Mouse (Mus musculus) kidney, postnatal 0 days (tissue): ENCODE measurements around the gene Hoxc6. TPM values are rescaled to one million over a fixed set of nuclear protein-coding genes. Genes with fewer than 3 reads are reported as not detected.

Experiments
- ATAC-seq: fragments of 200-750 bp; cut with Nextera tagmentation; replicated peaks from 2 replicates; pipeline ENCODE4 v1.8.0; 2017; ENCODE audit warnings: low read depth, moderate number of reproducible peaks, moderate TSS enrichment, moderate library complexity; ENCODE audit not compliant: low FRiP score
- DNase-seq: peaks from one replicate; pipeline ENCODE4 v3.0.0-alpha.2; 2016; ENCODE audit warnings: low spot score
- H3K27ac ChIP-seq: fragments of 300-500 bp; sonication (generic); 2 replicates; pipeline ENCODE4 v1.5.1; 2014; ENCODE audit warnings: mild to moderate bottlenecking
- H3K27me3 ChIP-seq: fragments of 300-500 bp; sonication (generic); 2 replicates; pipeline ENCODE4 v1.6.1; 2014; ENCODE audit warnings: low read length, mixed read lengths; ENCODE audit not compliant: insufficient read depth
- H3K36me3 ChIP-seq: fragments of 300-500 bp; sonication (generic); 2 replicates; pipeline ENCODE4 v1.6.1; 2014; ENCODE audit warnings: low read length, mixed read lengths; ENCODE audit not compliant: insufficient read depth
- H3K4me1 ChIP-seq: fragments of 300-500 bp; sonication (generic); replicated peaks from 2 replicates; pipeline ENCODE4 v1.6.1; 2014; ENCODE audit warnings: antibody characterized with exemption, low read length, mixed read lengths; ENCODE audit not compliant: insufficient read depth
- H3K4me2 ChIP-seq: fragments of 300-500 bp; sonication (generic); 2 replicates; pipeline ENCODE4 v1.6.1; 2014; ENCODE audit warnings: mild to moderate bottlenecking, low read length, moderate library complexity, mixed read lengths
- H3K4me3 ChIP-seq: fragments of 300-500 bp; sonication (generic); replicated peaks from 2 replicates; pipeline ENCODE4 v1.5.1; 2014; ENCODE audit warnings: low read depth, low read length
- H3K9ac ChIP-seq: fragments of 300-500 bp; sonication (generic); 2 replicates; pipeline ENCODE4 v1.6.1; 2014; ENCODE audit warnings: low read depth, low read length
- H3K9me3 ChIP-seq: fragments of 300-500 bp; sonication (generic); replicated peaks from 2 replicates; pipeline ENCODE4 v1.6.1; 2016; ENCODE audit warnings: low read length, inconsistent platforms, mixed read lengths
- CTCF ChIP-seq: IDR thresholded peaks from 2 replicates; pipeline ENCODE4 v1.5.1; 2016; ENCODE audit warnings: antibody characterized with exemption, low read depth, mild to moderate bottlenecking, moderate library complexity
- WGBS: fragments of 180-500 bp; shearing (Covaris S2); extraction: QIAGEN DNeasy Blood & Tissue Kit; methylation state at CpG from one replicate; pipeline ENCODE4 v1.1.7; 2014; 5-methylcytosine and 5-hydroxymethylcytosine counted together
- polyA plus RNA-seq: library from polyadenylated mRNA; unstranded; fragments of >200 nt; fragmentation: Nextera tagmentation; extraction: Ambion mirVana; gene quantifications from 2 replicates; pipeline ENCODE4 v1.2.1, GENCODE M21; 2015

Gene Hoxc6
- polyA plus RNA-seq, 1 experiment from 2014 or later, result 9.3 TPM

DNA sequence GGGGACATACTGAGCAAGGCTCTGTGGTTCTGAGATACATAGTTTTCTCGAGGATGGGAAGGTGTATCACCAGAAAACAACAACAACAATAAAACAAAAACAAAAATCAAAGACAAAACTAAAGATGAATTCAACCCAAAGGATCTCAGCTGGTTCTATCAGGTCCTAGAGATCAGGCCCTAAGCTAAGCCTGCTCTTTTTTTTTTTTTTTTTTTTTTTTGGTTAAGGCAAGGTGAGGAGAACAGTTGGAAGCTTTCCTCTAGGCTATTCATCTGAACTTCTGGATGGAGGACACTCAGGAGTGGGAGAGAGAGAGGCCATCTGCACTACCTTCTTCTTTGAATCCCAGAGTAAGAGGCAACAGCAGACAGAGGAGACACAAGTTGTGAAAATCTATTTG is 39.5 kb downstream of the Hoxc6 start:
- WGBS, result 59% methylated on average over 1 of the region's 1 CpGs
- Histone ChIP-seq H3K4me2 (no peak overlapping the region), H3K4me3 (no peak overlapping the region), H3K36me3 (no peaks in the 10 kb centered on the region), H3K27ac (no peak overlapping the region), H3K27me3 (0 out of 2 replicates have a peak, but pooled peaks cover 12% of the 10 kb centered on the region), H3K9ac (no peak overlapping the region), H3K4me1 (peaks cover 43% of the 10 kb centered on the region), H3K9me3 (no peaks in the 10 kb centered on the region)
- ATAC-seq, result no peak
- no peak for DNase-seq
- TF ChIP-seq CTCF, result no peak

DNA sequence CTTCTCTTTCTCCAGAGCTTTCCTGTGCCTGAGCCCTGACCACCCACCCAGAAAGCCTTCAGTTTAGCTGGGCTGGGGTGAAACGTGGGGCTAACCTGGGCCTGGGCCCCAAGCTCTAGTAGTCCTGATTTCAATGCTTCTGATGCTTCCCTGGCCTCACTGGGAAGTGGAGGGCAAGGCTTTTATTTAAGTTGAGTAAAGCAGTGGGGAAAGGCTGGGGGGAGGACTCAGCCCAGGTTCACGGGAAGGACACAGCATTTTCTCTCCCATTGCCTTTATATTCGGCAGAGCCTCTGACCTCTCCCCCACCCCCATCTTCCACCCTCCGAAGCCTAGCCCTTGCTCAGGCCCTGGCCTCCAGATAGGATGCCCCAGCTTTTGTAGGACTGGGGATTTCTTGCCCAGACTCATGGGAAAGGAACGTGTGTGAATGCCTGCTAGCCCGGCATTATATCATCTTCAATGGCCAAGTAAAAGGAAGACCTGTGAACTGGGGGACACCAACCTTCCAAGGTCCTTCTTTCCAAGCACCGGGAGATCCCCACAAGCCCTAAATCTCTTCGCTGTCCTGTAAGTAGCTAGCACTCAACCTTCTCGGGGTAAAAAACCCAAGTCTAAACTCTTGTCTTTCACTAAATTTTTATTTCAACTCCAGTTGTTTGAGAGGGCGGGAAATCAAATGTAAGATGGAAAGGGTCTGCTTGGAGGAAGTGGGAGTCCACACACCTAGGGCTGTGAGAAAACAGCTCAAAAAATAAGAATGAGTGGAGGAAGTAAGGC is 40.8 kb downstream of the Hoxc6 start:
- H3K4me2 ChIP-seq, result no peak overlapping the region
- no peak overlapping the region for H3K4me3 ChIP-seq
- H3K27ac ChIP-seq, result no peak overlapping the region
- H3K36me3 ChIP-seq, result no peaks in the 10 kb centered on the region
- ATAC-seq, result no peak
- no peaks in the 10 kb centered on the region for H3K9me3 ChIP-seq
- no peak for TF ChIP-seq CTCF
- H3K9ac ChIP-seq, result no peak overlapping the region
- WGBS, result 40% methylated on average over 10 of the region's 10 CpGs
- H3K4me1 ChIP-seq, result peaks cover 35% of the 10 kb centered on the region
- H3K27me3 ChIP-seq, result 0 out of 2 replicates have a peak, but pooled peaks cover 9% of the 10 kb centered on the region
- DNase-seq, result no peak

GRCm38 (mm10) chr15:103039609-103040008 is 41.6 kb downstream of the Hoxc6 start:
- Histone ChIP-seq H3K9me3 (no peaks in the 10 kb centered on the region), H3K36me3 (no peaks in the 10 kb centered on the region), H3K9ac (no peak overlapping the region), H3K27me3 (0 out of 2 replicates have a peak, but pooled peaks cover 8% of the 10 kb centered on the region), H3K4me3 (no peak overlapping the region), H3K4me2 (no peak overlapping the region), H3K27ac (no peak overlapping the region), H3K4me1 (peaks cover 28% of the 10 kb centered on the region)
- DNase-seq (no peak), ATAC-seq (no peak)
- 32% methylated on average over 3 of the region's 3 CpGs for WGBS
- TF ChIP-seq CTCF, result no peak

GRCm38 (mm10) chr15:103040601-103041000 is 42.5 kb downstream of the Hoxc6 start:
- Histone ChIP-seq H3K36me3 (no peaks in the 10 kb centered on the region), H3K4me3 (no peak overlapping the region), H3K9ac (0 out of 2 replicates have a peak overlapping the region, but pooled peaks have one; percentile 19), H3K9me3 (no peaks in the 10 kb centered on the region), H3K27me3 (0 out of 2 replicates have a peak, but pooled peaks cover 8% of the 10 kb centered on the region), H3K27ac (0 out of 2 replicates have a peak overlapping the region, but pooled peaks have one; percentile 21), H3K4me1 (peaks cover 23% of the 10 kb centered on the region), H3K4me2 (peak overlapping the region; percentile 37)
- 34% methylated on average over 12 of the region's 12 CpGs for WGBS
- no peak for TF ChIP-seq CTCF
- DNase-seq (no peak), ATAC-seq (no peak)

DNA sequence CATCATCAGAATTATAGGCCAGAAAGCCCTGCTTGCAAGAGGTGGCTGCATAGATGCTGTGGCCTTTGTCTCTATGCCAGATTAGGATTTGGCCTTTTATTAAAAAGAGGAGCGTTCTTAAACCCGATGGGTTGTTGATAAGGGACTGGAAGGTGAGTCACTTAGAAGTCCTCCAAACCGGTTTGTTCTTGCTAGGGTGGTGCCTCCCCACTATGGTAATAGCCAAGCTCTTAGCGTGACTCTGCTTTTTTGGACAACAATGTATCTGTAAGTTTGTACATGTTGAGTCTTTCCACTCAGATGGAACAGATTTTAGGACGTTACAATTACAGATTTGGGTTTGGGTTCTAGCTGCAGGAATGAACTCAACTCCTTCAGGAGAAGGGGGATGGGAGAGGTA is 43.6 kb downstream of the Hoxc6 start:
- ATAC-seq (no peak), DNase-seq (no peak)
- Histone ChIP-seq H3K9me3 (no peaks in the 10 kb centered on the region), H3K4me1 (peaks cover 23% of the 10 kb centered on the region), H3K4me3 (no peak overlapping the region), H3K4me2 (no peak overlapping the region), H3K27ac (no peak overlapping the region), H3K9ac (no peak overlapping the region), H3K36me3 (no peaks in the 10 kb centered on the region), H3K27me3 (0 out of 2 replicates have a peak, but pooled peaks cover 5% of the 10 kb centered on the region)
- no peak for TF ChIP-seq CTCF
- 48% methylated on average over 5 of the region's 5 CpGs for WGBS

- Histone ChIP-seq H3K27ac (no peak overlapping the region), H3K9ac (no peak overlapping the region), H3K4me3 (no peak overlapping the region), H3K4me2 (no peak overlapping the region), H3K4me1 (peaks cover 23% of the 10 kb centered on the region), H3K36me3 (no peaks in the 10 kb centered on the region), H3K27me3 (0 out of 2 replicates have a peak, but pooled peaks cover 5% of the 10 kb centered on the region), H3K9me3 (no peaks in the 10 kb centered on the region)
- DNase-seq (no peak), ATAC-seq (no peak)
- no peak for TF ChIP-seq CTCF
- 22% methylated on average over 1 of the region's 1 CpGs for WGBS
Observed at GRCm38 (mm10) chr15:103042209-103042608, 44.2 kb downstream of the Hoxc6 start.
